Mouse (Mus musculus) ES-Bruce4 (cell line): ENCODE measurements around the gene 1700016H13Rik.

ENCODE experiments used
- CTCF ChIP-seq: IDR thresholded peaks from one replicate; pipeline ENCODE4 v1.8.1; 2011; ENCODE audit warnings: low read depth, low read length
- EP300 ChIP-seq: IDR thresholded peaks from 2 replicates; pipeline ENCODE4 v1.6.1; 2011; ENCODE audit warnings: low read depth, low read length; ENCODE audit not compliant: insufficient read depth
- POLR2A ChIP-seq: IDR thresholded peaks from one replicate; pipeline ENCODE4 v1.8.1; 2011; ENCODE audit warnings: low read length; ENCODE audit not compliant: insufficient read depth

GRCm38 (mm10) chr5:103691624-103692530 lies 36.1 kb upstream of the 1700016H13Rik start, which contains the start of gene Aff1:
- TF ChIP-seq EP300 (no peak), CTCF (no peak), POLR2A (no peak)
